Mouse (Mus musculus) heart, postnatal 0 days (tissue): ENCODE measurements around the gene Ppil6. TPM values are rescaled to one million over a fixed set of nuclear protein-coding genes. Genes with fewer than 3 reads are reported as not detected.

Experiments used
- ATAC-seq: fragments of 200-750 bp; cut with Nextera tagmentation; 2 replicates; pipeline ENCODE4 v1.8.0; 2017; ENCODE audit warnings: low read depth, moderate number of reproducible peaks, moderate library complexity; ENCODE audit not compliant: insufficient read depth
- DNase-seq: peaks from one replicate; pipeline ENCODE4 v3.0.0-alpha.2; 2016; ENCODE audit warnings: low spot score
- H3K27ac ChIP-seq: fragments of 300-500 bp; sonication (generic); 2 replicates; pipeline ENCODE4 v1.5.1; 2014; ENCODE audit warnings: low read depth, mild to moderate bottlenecking
- H3K27me3 ChIP-seq: fragments of 300-500 bp; sonication (generic); 2 replicates; pipeline ENCODE4 v1.6.1; 2014; ENCODE audit warnings: low read length, mixed read lengths; ENCODE audit not compliant: control insufficient read depth, insufficient read depth
- H3K36me3 ChIP-seq: fragments of 300-500 bp; sonication (generic); replicated peaks from 2 replicates; pipeline ENCODE4 v1.6.1; 2014; ENCODE audit warnings: low read length, mixed read lengths; ENCODE audit not compliant: control insufficient read depth, insufficient read depth
- H3K4me1 ChIP-seq: fragments of 300-500 bp; sonication (generic); 2 replicates; pipeline ENCODE4 v1.6.1; 2014; ENCODE audit warnings: antibody characterized with exemption; ENCODE audit not compliant: control insufficient read depth, insufficient read depth
- H3K4me2 ChIP-seq: fragments of 300-500 bp; sonication (generic); 2 replicates; pipeline ENCODE4 v1.6.1; 2014; ENCODE audit warnings: low read depth, mild to moderate bottlenecking, low read length, moderate library complexity
- H3K4me3 ChIP-seq: fragments of 300-500 bp; sonication (generic); 2 replicates; pipeline ENCODE4 v1.5.1; 2014; ENCODE audit warnings: low read depth, low read length
- H3K9ac ChIP-seq: fragments of 300-500 bp; sonication (generic); replicated peaks from 2 replicates; pipeline ENCODE4 v1.6.1; 2014; ENCODE audit warnings: low read depth, low read length, mixed read lengths
- H3K9me3 ChIP-seq: fragments of 300-500 bp; sonication (generic); replicated peaks from 2 replicates; pipeline ENCODE4 v1.6.1; 2016; ENCODE audit warnings: low read length; ENCODE audit not compliant: control insufficient read depth
- CTCF ChIP-seq: IDR thresholded peaks from 2 replicates; pipeline ENCODE4 v1.5.1; 2016; ENCODE audit warnings: antibody characterized with exemption, control low read depth, low read depth
- EP300 ChIP-seq: IDR thresholded peaks from 2 replicates; pipeline ENCODE4 v1.6.1; 2016; ENCODE audit warnings: antibody characterized with exemption, low read depth
- whole genome bisulfite sequencing: fragments of 180-500 bp; shearing (Covaris S2); extraction: QIAGEN DNeasy Blood & Tissue Kit; methylation state at CpG from one replicate; pipeline ENCODE4 v1.1.7; 2014; 5-methylcytosine and 5-hydroxymethylcytosine counted together
- polyA plus RNA-seq: library from polyadenylated mRNA; unstranded; fragments of >200 nt; fragmentation: Nextera tagmentation; extraction: Ambion mirVana; gene quantifications from 2 replicates; pipeline ENCODE4 v1.2.1, GENCODE M21; 2015
- total RNA-seq: library from RNA; depleted of rRNA; stranded (reverse); fragments of >200 nt; gene quantifications from 2 replicates; pipeline ENCODE4 v1.2.3, GENCODE M21; 2014; ENCODE audit warnings: low replicate concordance

The Ppil6 gene
- total and polyA plus RNA-seq, 2 experiments from 2014 or later = 5.9 TPM; not detected in 1

DNA sequence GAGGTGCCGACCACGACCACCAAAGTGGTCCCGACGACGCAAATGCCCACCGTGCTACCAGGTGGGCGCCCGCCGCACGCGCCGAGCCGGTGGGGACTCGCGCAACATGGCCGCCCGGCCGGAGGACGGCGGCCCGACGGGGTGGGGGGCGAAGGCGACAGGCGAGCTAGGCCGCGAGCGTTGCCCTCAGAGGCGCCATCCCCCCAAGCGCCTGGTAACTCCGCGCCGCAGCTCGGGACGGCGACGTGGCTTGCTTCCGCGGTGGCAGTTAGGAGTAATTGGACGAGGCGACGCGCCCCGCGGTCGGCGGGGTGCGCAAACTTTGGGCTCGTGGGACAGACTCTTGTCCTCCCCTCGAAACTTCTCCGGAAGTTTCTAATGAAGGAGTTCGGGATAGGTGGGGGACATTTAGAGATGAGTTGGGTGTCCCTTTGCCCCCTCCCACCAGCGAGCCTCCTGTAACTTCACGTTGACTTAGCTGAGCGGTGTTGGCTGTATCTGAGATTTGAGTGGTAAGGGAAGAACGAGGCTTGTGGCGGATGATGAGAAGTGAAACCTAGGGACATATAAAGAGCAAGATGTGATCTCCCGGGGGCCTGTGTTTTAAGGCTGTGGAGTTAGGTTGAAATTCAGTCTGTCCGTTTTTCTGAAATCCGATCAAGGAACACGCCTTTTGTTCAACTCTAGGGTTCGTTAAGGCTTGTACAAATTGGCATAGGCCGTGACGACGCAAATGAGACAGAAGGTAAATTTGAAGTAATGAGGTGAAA lies 29.6 kb downstream of the Ppil6 start:
- TF ChIP-seq CTCF = no peak
- no peak for TF ChIP-seq EP300
- WGBS = under 1% methylated on average over 64 of the region's 65 CpGs
- peak; percentile 42 for DNase-seq
- peak overlapping the region; percentile 93 for H3K9ac ChIP-seq
- peaks cover 7% of the 10 kb centered on the region for H3K36me3 ChIP-seq
- peak overlapping the region; percentile 97 for H3K27ac ChIP-seq
- no peaks in the 10 kb centered on the region for H3K9me3 ChIP-seq
- H3K4me2 ChIP-seq = peak overlapping the region; percentile 76
- no peaks in the 10 kb centered on the region for H3K27me3 ChIP-seq
- H3K4me3 ChIP-seq = peak overlapping the region; percentile 92
- peaks cover 15% of the 10 kb centered on the region; the same call in 1 of the 2 replicates for H3K4me1 ChIP-seq
- ATAC-seq = peak; percentile 38

DNA sequence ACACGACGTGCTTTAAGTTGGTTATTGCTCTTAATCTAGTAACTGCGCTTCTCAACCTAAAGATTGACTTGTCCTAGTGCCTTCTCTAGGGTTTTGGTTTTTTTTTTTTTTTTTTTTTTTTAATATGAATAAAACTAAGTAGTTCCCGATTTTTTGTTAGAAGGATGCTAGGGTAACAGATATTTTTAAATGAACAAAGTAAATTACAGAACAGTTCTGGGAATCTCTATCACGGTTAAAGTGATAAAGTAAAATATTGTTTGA lies 30.1 kb downstream of the Ppil6 start:
- Histone ChIP-seq H3K9me3 (no peaks in the 10 kb centered on the region), H3K4me3 (peak overlapping the region; percentile 92), H3K27ac (peak overlapping the region; percentile 97), H3K9ac (peak overlapping the region; percentile 93), H3K36me3 (peaks cover 11% of the 10 kb centered on the region), H3K27me3 (no peaks in the 10 kb centered on the region), H3K4me2 (peak overlapping the region; percentile 76), H3K4me1 (peaks cover 10% of the 10 kb centered on the region; the same call in 1 of the 2 replicates)
- WGBS = 2% methylated on average over 5 of the region's 5 CpGs
- no peak for DNase-seq
- no peak for ATAC-seq
- TF ChIP-seq EP300 (no peak), CTCF (no peak)

DNA sequence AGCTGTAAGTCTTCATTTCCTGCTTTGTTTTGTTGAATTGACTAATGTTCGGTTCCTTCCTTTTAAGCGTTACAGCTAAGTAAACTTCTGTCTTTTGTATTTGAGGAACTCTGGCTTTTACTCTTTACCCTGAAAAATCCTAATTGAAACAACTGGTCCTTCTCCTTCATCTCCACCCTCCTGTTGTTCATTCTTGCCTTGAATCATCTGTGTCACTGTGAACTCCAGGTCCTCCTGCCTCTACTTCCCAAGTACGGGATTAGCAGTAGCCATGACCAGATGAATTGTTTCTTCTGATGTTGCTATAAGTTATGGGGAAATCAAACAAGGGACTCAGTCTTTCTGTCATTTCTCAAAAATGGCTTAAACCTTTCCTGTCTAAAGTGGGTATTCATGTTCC lies 33.1 kb downstream of the Ppil6 start:
- Histone ChIP-seq H3K4me2 (no peak overlapping the region), H3K9ac (no peak overlapping the region), H3K9me3 (no peaks in the 10 kb centered on the region), H3K27me3 (no peaks in the 10 kb centered on the region), H3K27ac (no peak overlapping the region), H3K4me1 (peaks cover 8% of the 10 kb centered on the region; the same call in 1 of the 2 replicates), H3K36me3 (peaks cover 22% of the 10 kb centered on the region), H3K4me3 (no peak overlapping the region)
- DNase-seq (no peak), ATAC-seq (no peak)
- 78% methylated on average over 3 of the region's 3 CpGs for WGBS
- TF ChIP-seq CTCF (no peak), EP300 (no peak)

DNA sequence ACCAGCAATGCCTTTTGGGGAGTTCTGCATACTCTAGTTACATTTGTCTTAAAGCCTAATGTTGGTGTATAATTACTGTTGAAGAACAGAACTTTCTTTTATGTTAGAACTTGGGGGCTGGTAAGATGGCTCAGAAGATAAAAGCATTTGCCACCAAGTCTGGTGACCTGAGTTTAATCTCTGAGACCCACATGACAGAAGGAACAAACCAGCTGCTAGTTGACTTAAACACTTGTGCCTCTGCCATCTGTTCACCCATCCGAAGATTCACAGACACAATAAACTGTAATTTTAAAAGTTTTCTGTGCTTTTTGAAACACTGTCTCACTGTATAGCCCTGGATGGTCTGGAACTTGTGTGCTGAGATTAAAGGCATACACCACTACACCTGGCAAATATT lies 35.5 kb downstream of the Ppil6 start:
- Histone ChIP-seq H3K27me3 (no peaks in the 10 kb centered on the region), H3K36me3 (peaks cover 40% of the 10 kb centered on the region), H3K9me3 (no peaks in the 10 kb centered on the region), H3K27ac (no peak overlapping the region), H3K4me2 (no peak overlapping the region), H3K4me3 (no peak overlapping the region), H3K4me1 (peaks cover 8% of the 10 kb centered on the region; the same call in 1 of the 2 replicates), H3K9ac (no peak overlapping the region)
- no peak for ATAC-seq
- TF ChIP-seq CTCF (no peak), EP300 (no peak)
- WGBS = 75% methylated on average over 1 of the region's 1 CpGs
- DNase-seq = no peak

DNA sequence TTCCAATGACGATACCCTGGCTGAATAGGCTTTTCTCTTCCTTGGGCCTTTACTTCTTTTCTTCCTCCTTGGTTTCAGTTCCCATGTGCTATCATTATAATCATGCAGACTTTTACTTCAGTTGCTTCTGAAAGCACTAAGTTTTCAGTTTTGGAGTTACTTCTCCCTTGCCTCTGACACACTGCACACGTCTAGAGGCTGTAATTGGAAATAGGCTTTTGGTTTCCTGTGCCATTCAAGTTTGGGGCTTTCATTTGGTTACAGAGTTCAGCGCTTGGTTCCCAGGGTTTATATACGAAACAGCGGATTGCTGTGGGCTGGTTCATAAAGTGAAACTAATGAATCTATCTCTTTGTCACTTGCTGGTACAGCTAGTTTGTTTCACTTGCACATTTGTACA lies 39.7 kb downstream of the Ppil6 start:
- H3K36me3 ChIP-seq = peaks cover 65% of the 10 kb centered on the region
- H3K27ac ChIP-seq = no peak overlapping the region
- no peak overlapping the region for H3K4me3 ChIP-seq
- H3K4me2 ChIP-seq = no peak overlapping the region
- DNase-seq (no peak), ATAC-seq (no peak)
- TF ChIP-seq CTCF (no peak), EP300 (no peak)
- H3K9ac ChIP-seq = no peak overlapping the region
- 82% methylated on average over 5 of the region's 5 CpGs for WGBS
- no peaks in the 10 kb centered on the region for H3K9me3 ChIP-seq
- H3K27me3 ChIP-seq = no peaks in the 10 kb centered on the region
- H3K4me1 ChIP-seq = no peaks in the 10 kb centered on the region

DNA sequence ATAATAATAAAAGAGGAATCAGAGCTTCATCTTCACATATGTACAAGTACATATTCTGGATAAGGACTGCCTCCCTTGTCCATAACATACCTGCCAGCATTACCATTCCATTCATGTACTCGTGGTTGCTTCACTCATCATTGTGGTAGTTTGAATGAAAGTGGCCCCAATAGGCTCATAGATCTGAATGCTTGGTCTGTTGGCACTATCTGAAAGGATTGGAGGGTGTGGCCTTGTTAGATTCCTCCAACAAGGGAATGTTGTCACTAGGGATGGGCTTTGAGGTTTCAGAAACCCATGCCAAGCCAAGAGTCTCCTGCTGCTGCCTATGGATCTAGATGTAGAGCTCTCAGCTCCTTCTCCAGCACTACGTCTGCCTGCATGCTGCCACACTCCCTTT lies 45.8 kb downstream of the Ppil6 start:
- no peak for DNase-seq
- WGBS = 86% methylated on average over 2 of the region's 2 CpGs
- H3K36me3 ChIP-seq = peaks cover 50% of the 10 kb centered on the region
- H3K27me3 ChIP-seq = no peaks in the 10 kb centered on the region
- no peaks in the 10 kb centered on the region for H3K4me1 ChIP-seq
- no peak overlapping the region for H3K27ac ChIP-seq
- H3K9ac ChIP-seq = no peak overlapping the region
- TF ChIP-seq EP300 = no peak
- no peak for TF ChIP-seq CTCF
- H3K9me3 ChIP-seq = no peaks in the 10 kb centered on the region
- no peak overlapping the region for H3K4me3 ChIP-seq
- ATAC-seq = no peak
- no peak overlapping the region for H3K4me2 ChIP-seq
